Mouse (Mus musculus): Measurements from ENCODE around the gene Fbxo39. TPM values are rescaled to one million over a fixed set of nuclear protein-coding genes. Genes with fewer than 3 reads are reported as not detected.

The Fbxo39 gene
- polyA plus RNA-seq, 1 experiment, result not detected

DNA sequence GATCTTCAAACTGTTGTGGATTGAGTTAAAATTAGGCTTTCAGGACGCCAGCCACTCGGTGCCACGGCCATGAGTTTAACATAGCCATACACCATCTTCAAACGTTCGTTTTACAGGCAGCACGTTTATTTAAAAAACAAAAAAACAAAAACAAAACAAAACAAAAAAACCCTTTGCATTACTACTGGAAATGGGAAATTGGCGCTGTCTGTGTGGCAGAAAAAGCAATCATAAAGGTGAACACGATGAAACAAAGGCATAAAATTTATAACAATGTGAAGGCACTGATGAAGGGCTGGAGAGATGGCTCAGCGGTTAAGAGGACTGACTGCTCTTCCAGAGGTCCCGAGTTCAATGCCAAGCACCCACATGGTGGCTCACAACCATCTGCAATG lies 48.1 kb downstream of the Fbxo39 start, which contains the start of gene Tekt1:
Gene Tekt1, minus strand, starts transcription at position 96 of the 395 bp plus-strand sequence.
- Histone ChIP-seq H3K4me3 (ENCODE audit: low read depth, low read length) (peak within 1 kb of the TSS; percentile 27), H3K36me3 (ENCODE audit: control insufficient read depth, insufficient read depth, low read length) (no peaks in the 10 kb centered on the region), H3K27ac (ENCODE audit: insufficient read depth, low read depth, low read length) (no peak within 1 kb of the TSS), H3K4me1 (ENCODE audit: control insufficient read depth, insufficient read depth, insufficient read length, low read length) (no peaks in the 10 kb centered on the region), H3K27me3 (ENCODE audit: control insufficient read depth, insufficient read depth, low read length) (no peaks in the 10 kb centered on the region; the same call in 1 of the 2 replicates)
- 33% methylated on average over 10 of the region's 10 CpGs for WGBS
- no peak for TF ChIP-seq POLR2A (IDR thresholded peaks at IDR 0.05; ENCODE audit: low read depth, low read length)
- no peak for TF ChIP-seq CTCF (IDR thresholded peaks at IDR 0.05; ENCODE audit: extremely low read depth, insufficient read length, insufficient replicate concordance, low read depth, low read length)

GRCm38 (mm10) chr11:72363523-72364240 lies 49.4 kb downstream of the Fbxo39 start:
- Histone ChIP-seq H3K27me3 (ENCODE audit: control insufficient read depth, insufficient read depth, low read length) (no peaks in the 10 kb centered on the region; the same call in 1 of the 2 replicates), H3K4me3 (ENCODE audit: low read depth, low read length) (no peak overlapping the region), H3K4me1 (ENCODE audit: control insufficient read depth, insufficient read depth, insufficient read length, low read length) (no peaks in the 10 kb centered on the region), H3K27ac (ENCODE audit: insufficient read depth, low read depth, low read length) (no peak overlapping the region), H3K36me3 (ENCODE audit: control insufficient read depth, insufficient read depth, low read length) (no peaks in the 10 kb centered on the region)
- 68% methylated on average over 8 of the region's 8 CpGs for WGBS
- TF ChIP-seq POLR2A (IDR thresholded peaks at IDR 0.05; ENCODE audit: low read depth, low read length), result no peak

- Histone ChIP-seq H3K4me1 (ENCODE audit: control insufficient read depth, insufficient read depth, insufficient read length, low read length) (no peaks in the 10 kb centered on the region), H3K27me3 (ENCODE audit: control insufficient read depth, insufficient read depth, low read length) (no peaks in the 10 kb centered on the region; the same call in 1 of the 2 replicates), H3K36me3 (ENCODE audit: control insufficient read depth, insufficient read depth, low read length) (no peaks in the 10 kb centered on the region), H3K27ac (ENCODE audit: insufficient read depth, low read depth, low read length) (no peak overlapping the region), H3K4me3 (ENCODE audit: low read depth, low read length) (no peak overlapping the region)
- 92% methylated on average over 5 of the region's 5 CpGs for WGBS
- no peak for TF ChIP-seq CTCF (IDR thresholded peaks at IDR 0.05; ENCODE audit: extremely low read depth, insufficient read length, insufficient replicate concordance, low read depth, low read length)
- no peak for TF ChIP-seq POLR2A (IDR thresholded peaks at IDR 0.05; ENCODE audit: low read depth, low read length)
Measured at GRCm38 (mm10) chr11:72364526-72364925, 50.3 kb downstream of the Fbxo39 start.

DNA sequence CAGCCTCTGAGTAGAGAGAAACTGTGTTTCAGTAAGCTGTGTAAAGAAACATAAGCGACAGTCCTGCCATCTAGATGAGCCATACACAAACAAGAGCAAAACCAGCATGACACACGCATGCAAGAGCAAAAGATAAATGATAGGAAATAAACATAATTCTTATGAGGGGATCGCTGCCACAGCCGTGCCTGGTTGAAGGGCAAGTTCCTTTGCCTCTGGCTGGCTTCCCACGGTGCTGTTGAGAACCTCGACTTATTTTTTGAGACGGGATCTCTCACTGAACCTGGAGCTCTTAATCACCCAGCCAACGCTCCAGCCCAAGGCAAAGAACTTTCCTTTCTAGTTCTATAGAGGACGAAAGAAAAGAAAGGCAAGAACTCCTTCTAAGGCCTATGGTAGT lies 51.9 kb downstream of the Fbxo39 start:
- H3K27me3 ChIP-seq (ENCODE audit: control insufficient read depth, insufficient read depth, low read length), result no peaks in the 10 kb centered on the region; the same call in 1 of the 2 replicates
- 72% methylated on average over 9 of the region's 9 CpGs for WGBS
- TF ChIP-seq POLR2A (IDR thresholded peaks at IDR 0.05; ENCODE audit: low read depth, low read length) (no peak), CTCF (IDR thresholded peaks at IDR 0.05; ENCODE audit: extremely low read depth, insufficient read length, insufficient replicate concordance, low read depth, low read length) (no peak)

DNA sequence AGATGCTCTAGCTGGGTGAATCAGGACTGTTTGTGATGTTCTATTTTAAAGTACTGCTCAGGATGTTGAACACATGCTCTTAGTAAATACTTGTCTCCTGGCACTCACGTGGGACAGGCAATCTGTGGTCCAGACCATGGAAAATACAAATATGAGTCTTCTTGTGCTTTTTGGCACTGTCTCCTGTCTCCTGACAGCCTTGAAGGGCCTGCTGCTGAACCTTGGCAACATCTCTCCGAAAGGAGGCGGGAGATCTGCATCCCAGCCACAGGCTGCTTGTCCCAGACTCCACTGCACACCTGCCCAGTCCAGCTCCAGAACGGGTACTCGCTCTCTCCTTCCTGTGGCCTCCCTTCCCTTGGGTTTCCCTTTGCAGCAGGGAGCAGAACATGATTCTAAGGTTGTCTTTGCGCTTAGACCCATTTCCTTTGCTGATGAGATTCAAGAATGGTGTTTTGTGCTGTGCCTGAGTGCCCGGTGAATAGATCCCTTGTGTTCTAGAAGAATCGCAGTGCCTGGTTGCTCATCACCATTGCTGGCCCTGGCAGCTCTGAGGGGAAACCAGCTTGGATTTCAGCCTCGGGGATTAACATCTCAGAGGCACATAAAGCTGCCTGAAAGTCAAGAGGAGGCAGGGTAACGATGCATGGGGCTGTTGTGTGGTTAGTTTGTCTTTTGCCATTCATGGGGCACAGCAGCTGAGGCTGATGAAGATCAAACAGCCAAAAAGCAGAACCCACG lies 53.9 kb downstream of the Fbxo39 start:
- Histone ChIP-seq H3K4me3 (ENCODE audit: low read depth, low read length) (no peak overlapping the region), H3K27ac (ENCODE audit: insufficient read depth, low read depth, low read length) (no peak overlapping the region), H3K4me1 (ENCODE audit: control insufficient read depth, insufficient read depth, insufficient read length, low read length) (no peaks in the 10 kb centered on the region), H3K36me3 (ENCODE audit: control insufficient read depth, insufficient read depth, low read length) (no peaks in the 10 kb centered on the region), H3K27me3 (ENCODE audit: control insufficient read depth, insufficient read depth, low read length) (no peaks in the 10 kb centered on the region)
- TF ChIP-seq CTCF (IDR thresholded peaks at IDR 0.05; ENCODE audit: extremely low read depth, insufficient read length, insufficient replicate concordance, low read depth, low read length) (no peak), POLR2A (IDR thresholded peaks at IDR 0.05; ENCODE audit: low read depth, low read length) (no peak)
- WGBS, result 67% methylated on average over 11 of the region's 11 CpGs

More for the DNA sequence above, 51.9 kb downstream of the Fbxo39 start:
- Histone ChIP-seq H3K4me1 (ENCODE audit: control insufficient read depth, insufficient read depth, insufficient read length, low read length) (no peaks in the 10 kb centered on the region), H3K27ac (ENCODE audit: insufficient read depth, low read depth, low read length) (no peak overlapping the region), H3K36me3 (ENCODE audit: control insufficient read depth, insufficient read depth, low read length) (no peaks in the 10 kb centered on the region), H3K4me3 (ENCODE audit: low read depth, low read length) (no peak overlapping the region)

Other genes starting within 250 kb of the Fbxo39 start
- gene Pitpnm3, start 178.7 kb upstream of the Fbxo39 start, polyA plus RNA-seq (2012; rRNA removed), result 2.5 and 3.0 TPM in 2 replicates
- gene Gm43951, start 107.6 kb upstream of the Fbxo39 start, polyA plus RNA-seq (2012; rRNA removed), result 0.19 TPM in 1 of 2 replicates, not detected in the other
- 1.3 and 2.5 TPM in 2 replicates for gene 4933427D14Rik, start 107.0 kb upstream of the Fbxo39 start, polyA plus RNA-seq (2012; rRNA removed)
- 40.3 and 86.5 TPM in 2 replicates for gene Txndc17, start 106.9 kb upstream of the Fbxo39 start, polyA plus RNA-seq (2012; rRNA removed)
- 2.4 and 3.7 TPM in 2 replicates for gene Med31, start 98.9 kb upstream of the Fbxo39 start, polyA plus RNA-seq (2012; rRNA removed)
- gene Slc13a5, start 47.2 kb upstream of the Fbxo39 start, polyA plus RNA-seq (2012; rRNA removed), result not detected in 2 replicates
- gene Xaf1, start 12.8 kb upstream of the Fbxo39 start, polyA plus RNA-seq (2012; rRNA removed), result 7.6 and 28.3 TPM in 2 replicates
- gene Tekt1, start 48.0 kb downstream of the Fbxo39 start, polyA plus RNA-seq (2012; rRNA removed), result not detected in 2 replicates
- 2.9 and 3.6 TPM in 2 replicates for gene Smtnl2, start 97.3 kb downstream of the Fbxo39 start, polyA plus RNA-seq (2012; rRNA removed)
- gene Ggt6, start 121.1 kb downstream of the Fbxo39 start, polyA plus RNA-seq (2012; rRNA removed), result 20.2 and 60.1 TPM in 2 replicates
- 17.6 and 25.0 TPM in 2 replicates for gene Mybbp1a, start 126.9 kb downstream of the Fbxo39 start, polyA plus RNA-seq (2012; rRNA removed)
- gene Spns2, start 175.5 kb downstream of the Fbxo39 start, polyA plus RNA-seq (2012; rRNA removed), result 65.9 and 77.7 TPM in 2 replicates
- gene Spns3, start 236.1 kb downstream of the Fbxo39 start, polyA plus RNA-seq (2012; rRNA removed), result 2.2 and 8.5 TPM in 2 replicates